Mouse (Mus musculus) T-helper 2 cell (primary cell): ENCODE data around the gene Asap3.

Experiments used
- in situ Hi-C: fragments of 300-600 bp; cut with MboI, MseI; formaldehyde crosslinking; loops from one replicate; pipeline ENCODE4 v1.15.1; 2025; ENCODE audit warnings: high pct_unique_total_duplicates

Gene Asap3

DNA sequence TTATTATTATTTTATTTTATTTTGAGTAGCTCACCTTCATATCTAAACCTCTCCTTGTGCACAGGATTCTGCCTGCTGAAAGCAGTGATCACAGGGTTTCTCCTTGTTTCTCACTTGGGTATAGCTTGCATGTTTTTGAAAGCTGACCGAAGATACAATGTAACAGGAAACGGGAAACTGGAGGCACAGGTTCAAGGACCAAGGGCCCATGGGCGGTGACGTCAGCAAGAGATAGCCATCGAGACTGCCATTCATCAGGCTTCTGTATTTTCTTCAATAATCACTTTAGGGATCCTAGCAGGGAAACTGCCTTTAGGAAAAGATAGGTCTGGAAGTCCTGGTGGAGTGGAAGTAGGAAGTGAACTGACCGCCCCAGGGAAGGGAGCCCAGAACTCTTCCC lies 85.5 kb downstream of the Asap3 start:
- in situ Hi-C loops = no loop called here
